Mouse (Mus musculus) right cerebral cortex, adult 18-20 months (tissue): Measurements from ENCODE around the gene Cebpb.
A peak's percentile ranks its signal among the peaks of the same experiment; 100 is the strongest.
"Not testable (repeated sequence)": the region's sequence is repeated elsewhere in the genome, so short reads cannot be mapped to it uniquely, and the experiment has no call there.

Experiments used
- DNase-seq: peaks from one replicate; pipeline ENCODE4 v3.0.0; 2022; ENCODE audit warnings: mixed read lengths

Cebpb gene

DNA sequence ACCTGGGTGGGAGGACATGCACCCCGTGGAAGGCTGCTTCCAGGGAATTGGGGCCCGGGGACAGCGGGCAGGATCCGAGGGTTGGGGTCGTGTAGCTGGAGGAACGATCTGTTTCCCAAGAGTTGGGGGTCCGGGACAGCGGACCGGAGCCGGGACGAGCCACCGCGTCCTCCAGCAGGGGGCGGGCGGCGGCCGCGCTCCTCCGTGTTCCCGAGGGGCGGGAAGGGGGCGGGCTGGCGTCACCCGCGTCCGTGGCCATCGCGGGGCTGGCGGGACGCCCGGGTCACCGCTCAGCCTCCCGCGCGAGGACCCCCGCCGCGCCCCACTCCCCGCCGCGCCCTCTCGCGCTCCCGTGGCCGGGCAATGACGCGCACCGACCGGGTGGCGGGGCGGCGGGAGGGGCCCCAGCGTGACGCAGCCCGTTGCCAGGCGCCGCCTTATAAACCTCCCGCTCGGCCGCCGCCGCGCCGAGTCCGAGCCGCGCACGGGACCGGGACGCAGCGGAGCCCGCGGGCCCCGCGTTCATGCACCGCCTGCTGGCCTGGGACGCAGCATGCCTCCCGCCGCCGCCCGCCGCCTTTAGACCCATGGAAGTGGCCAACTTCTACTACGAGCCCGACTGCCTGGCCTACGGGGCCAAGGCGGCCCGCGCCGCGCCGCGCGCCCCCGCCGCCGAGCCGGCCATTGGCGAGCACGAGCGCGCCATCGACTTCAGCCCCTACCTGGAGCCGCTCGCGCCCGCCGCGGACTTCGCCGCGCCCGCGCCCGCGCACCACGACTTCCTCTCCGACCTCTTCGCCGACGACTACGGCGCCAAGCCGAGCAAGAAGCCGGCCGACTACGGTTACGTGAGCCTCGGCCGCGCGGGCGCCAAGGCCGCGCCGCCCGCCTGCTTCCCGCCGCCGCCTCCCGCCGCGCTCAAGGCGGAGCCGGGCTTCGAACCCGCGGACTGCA lies at the start of gene Cebpb:
Cebpb (plus strand) TSS at position 418 of the 954 bp plus-strand sequence.
- peak; percentile 82 for DNase-seq

DNA sequence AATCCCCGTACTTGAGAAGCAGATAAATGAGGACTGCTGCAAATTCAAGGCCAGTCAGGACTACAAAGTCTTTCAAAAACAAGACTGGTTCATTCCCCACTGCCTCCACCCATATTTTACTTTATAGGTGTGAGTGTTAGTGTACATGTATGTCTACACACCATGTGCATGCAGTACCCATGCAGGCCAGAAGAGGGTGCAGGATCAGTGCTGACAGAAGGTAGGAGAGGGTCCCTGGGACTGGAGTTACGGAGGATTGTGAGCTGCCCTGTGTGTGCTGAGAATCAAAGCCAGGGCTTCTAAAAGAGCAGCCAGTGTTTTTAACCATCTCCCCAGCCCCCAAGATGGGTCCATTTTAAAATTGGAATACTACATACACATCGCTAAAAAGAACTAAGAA lies 48.4 kb upstream of the Cebpb start:
- no peak for DNase-seq

DNA sequence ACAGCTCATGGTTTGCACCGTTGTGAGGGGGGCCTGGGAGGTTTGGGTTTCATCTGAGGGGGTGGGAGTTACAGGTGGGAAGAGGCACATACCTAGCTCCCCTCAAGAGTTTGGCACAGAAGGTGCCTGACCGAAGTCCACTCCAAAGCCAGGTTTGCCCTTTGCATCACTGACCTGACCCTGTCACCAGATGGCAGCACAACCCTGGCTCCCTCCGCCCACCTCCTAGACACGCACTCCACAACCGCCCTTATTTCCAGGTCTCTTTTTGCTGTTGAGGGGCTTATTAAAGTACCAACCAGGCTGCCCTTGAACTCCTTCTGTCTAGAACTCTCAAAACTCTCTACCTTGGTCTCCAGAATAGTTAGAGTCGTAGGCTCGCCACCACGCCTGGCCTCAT lies 47.4 kb upstream of the Cebpb start:
- no peak for DNase-seq

DNA sequence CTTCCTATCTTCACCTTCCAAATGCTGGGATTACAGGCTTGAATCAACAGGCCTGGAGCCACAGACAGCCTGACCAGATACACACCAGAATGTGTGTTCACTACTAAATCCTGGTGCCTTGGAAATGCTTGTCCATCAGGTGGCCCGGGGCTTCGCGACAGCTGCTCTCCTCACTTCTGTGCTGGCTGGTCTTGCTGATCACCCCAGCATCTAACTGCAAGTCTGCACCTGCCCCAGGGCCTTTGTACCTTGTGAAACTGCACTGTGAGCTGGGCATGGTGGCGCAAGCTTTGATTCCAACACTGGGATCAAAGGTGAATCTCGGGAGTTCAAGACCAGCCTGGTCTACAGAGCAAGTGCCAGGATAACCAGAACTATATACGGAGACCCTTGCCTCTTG lies 46.6 kb upstream of the Cebpb start:
- no peak for DNase-seq

DNA sequence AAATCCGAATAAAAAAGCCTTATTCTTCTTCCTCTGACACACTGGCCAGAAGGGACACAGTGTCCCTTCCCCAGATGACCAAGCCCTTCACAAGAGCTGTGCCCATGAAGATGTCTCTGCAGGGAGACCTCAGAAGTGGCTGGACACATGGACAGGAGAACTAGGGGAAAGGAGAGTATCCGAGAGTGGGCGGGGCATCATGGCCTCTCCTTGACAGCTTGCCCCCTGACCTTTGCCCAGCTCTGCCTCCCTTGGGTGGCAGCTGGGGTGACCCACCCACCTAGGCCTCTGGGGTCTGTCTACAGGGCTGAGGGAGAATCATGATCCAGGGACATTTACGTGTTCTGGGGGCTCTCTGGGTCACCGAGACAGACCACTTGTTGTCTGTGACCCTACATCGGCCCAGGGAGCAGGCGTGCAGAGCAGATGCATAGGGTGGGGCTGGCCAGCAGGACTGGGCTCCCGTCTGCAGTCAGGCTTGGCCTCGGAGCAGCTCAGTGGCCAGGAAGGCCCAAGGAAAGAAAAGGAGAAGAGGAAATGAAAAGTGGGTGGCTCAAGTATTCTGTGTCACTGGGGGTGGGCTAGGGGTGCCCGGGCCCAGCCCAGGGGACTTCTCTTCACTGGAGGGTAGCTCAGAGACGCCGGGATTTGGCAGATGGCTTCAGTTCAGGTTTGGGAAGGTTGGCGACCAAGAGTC lies 45.2 kb upstream of the Cebpb start:
- DNase-seq: not testable (repeated sequence)

DNA sequence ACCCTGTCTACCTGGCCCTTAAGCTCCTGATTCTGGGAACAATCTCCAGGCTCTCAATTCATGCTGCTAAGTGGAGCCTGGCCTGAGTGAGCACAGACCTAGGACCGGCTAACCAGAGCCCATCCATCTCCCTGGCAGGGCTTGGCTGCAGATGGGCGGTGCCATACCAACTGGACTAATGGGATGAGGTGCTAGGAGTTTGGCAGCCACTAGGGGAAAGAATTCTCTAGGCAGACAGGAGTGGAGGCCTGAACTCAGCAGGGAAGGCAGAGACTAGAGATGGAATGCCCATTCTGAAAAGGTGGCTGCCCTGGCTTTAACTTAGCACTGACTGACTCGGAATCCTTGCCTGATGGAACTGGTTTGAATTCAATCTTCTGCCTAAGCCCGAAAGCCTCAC lies 42.3 kb upstream of the Cebpb start:
- DNase-seq: no peak

DNA sequence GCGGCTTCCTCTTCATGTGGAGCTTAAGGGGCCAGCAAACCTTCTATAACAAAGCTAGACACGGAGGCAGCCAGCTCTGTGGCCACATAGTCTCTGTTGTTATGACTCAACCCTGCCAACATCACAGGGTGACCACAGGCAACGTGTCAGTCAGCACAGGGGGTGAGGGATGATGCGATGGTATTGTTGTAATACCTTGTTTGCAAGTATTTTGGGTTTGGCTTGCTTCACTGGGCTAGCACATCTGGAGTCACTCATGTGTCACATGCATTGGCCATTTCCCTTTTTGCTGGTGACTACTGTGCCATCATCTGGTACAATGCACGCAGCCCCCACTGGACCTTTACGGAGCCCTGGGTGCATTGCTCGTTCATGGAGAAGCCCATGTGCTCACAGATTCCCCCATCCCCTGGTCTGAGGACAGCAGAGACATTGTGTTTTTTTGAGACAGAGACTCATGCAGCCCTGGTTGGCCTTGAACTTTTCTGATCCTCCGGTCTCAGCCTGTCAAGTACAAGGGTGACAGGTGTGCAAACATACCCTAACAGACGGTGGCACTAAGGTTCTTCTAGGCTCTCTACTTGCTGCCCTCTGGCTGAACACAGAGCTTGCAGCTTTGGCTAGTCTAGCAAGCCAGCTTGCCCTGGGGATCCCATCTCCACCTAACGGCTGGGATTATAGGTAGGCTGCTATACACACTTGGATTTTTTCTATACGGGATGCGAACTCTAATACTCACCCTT lies 39.3 kb upstream of the Cebpb start:
- no peak for DNase-seq

DNA sequence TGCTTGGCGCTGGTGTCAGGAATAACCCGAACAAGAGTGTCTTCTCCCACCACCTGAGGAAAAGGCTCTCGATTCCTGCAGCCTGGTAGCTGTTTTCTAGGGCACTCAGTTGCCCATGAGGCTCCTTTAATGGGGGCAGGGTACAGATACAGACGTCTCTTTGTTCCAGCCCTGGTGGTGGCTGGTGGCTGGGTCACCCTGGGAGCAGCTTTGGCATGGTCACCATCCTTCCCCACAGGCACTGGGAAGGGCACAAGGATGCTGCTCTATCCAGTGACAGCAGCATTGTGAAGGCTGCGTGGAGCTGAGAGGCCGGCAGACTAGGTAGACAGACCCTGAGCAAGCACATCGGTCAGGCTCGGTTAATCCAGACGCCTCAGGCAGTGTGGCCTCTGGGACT lies 37.1 kb upstream of the Cebpb start:
- peak; percentile 52 for DNase-seq

DNA sequence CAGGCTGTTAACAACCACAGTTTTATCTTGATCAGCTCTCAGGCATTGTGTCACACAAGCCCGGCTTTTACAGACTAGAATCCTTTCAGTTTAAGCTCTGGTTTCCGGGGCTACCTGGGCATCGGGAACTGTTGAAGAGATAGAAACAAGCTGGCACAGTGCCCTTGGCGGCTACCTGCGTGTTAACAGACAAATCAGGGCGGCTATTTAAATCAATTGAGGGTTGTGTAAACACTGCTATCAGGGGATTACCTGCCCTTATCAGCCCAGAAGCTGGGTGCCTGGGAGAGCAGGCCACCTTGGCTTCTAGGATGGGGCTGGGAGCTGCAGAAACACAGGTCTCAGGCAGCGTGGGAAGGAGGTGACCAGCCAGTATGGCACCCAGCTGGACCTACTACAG lies 36.0 kb upstream of the Cebpb start:
- no peak for DNase-seq

DNA sequence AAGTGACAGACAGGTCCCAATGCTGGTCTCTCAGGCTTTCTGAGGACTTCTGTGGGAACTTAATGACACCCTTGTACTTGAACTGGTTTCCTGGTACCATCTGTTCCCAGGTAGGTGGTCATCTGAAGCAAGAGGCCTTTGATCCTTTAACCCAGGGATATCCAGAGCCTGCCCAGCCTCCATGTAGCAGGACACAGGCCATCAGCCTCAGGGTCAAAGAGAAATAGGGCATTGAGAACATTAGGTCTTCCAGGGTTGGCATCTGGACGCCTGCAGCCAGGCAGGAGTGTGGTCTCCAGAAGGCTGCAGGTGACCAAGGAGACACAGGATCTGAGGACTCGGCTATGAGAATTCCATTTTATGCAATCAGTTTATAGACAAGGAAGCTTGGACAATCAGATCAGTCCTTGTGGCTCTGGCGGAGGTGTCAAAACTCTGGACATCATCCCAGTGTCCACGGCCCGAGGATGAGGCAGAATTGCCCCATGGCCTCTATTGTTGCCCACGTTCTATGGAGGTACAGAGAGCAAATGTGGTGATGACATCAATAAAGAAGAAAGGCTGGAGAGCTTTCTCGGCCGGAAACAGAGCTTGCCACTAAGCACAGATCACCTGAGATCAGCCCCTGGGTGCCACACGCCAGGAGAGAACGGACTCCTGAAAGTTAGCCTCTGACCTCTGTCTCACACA lies 33.7 kb upstream of the Cebpb start:
- DNase-seq: no peak

DNA sequence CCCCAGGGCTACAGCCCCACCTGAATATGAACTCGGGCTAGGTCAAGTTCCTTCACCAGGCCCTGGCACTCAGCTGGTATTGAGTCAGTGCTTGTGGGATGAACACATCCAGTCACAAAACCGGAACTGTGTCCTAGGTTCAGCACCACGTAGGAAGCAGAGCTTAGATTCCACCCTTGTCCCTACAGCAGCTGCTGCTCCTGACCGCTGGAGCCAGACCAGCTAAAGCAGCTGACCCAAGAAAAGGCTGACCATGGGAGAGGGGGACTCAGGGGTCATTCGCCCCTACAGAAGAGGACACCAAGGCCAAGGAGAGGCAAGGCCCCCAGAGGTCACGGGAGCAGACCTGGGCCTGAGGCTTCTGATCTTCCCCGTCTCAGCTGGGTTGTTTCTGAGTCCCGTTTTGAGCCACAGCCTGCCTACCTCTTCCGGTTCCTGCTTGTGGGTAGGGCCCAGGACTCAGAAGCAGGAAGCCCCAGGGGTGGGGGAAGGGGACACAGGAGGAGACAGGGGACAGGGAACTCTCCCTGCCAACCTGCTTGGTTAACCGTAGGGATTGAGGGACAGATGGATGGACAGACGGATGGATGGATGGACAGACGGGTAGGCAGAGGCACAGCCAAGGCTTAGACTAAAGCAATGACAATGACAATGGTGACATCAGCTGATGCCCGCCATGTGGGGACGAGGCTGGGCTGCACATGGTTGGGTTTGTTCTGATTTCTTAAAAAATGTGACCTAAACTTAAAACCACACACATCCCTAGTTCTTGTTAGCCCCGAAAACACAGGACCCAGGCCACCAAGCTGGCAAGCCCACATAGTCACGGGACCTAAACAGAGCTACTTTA lies 31.9 kb upstream of the Cebpb start:
- no peak for DNase-seq

DNA sequence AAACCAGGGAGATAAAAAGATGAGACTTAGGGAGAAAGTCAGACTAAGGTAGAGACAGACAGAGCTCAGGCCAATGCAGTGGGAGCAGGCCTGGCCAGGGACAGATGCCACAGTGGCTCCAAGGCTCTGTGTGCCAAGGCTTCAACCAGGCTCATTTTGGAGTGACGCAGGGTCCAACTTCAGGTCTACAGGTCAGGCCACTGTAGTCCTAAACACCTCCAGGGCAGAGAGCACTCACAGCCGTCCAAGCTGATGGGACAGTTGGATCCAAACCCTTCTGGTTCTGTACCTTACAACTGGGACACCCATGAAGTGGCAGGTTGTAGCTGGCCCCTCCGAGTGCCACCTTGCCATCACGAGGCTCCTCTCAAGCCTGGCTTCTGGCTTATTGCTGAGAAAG lies 30.7 kb upstream of the Cebpb start:
- DNase-seq: no peak

DNA sequence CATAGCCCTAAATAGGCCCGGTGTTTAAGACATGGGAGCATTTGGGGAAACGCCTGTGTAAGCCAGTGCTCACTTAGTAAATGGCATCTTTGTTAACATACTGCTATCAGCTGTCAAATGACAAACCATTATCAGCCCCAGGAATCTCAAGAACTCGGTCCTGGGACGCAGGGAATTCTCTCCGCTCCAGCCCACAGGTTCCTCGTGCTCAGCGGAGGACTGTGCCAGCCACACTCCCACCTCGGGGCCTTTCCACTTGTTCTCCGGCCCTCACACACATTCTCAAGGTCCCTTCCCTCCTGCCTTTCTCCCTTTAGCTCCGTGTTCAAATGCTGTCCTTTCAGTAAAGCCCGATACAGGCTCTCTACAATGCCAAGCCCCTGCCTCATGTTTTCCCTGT lies 30.0 kb upstream of the Cebpb start:
- no peak for DNase-seq

DNA sequence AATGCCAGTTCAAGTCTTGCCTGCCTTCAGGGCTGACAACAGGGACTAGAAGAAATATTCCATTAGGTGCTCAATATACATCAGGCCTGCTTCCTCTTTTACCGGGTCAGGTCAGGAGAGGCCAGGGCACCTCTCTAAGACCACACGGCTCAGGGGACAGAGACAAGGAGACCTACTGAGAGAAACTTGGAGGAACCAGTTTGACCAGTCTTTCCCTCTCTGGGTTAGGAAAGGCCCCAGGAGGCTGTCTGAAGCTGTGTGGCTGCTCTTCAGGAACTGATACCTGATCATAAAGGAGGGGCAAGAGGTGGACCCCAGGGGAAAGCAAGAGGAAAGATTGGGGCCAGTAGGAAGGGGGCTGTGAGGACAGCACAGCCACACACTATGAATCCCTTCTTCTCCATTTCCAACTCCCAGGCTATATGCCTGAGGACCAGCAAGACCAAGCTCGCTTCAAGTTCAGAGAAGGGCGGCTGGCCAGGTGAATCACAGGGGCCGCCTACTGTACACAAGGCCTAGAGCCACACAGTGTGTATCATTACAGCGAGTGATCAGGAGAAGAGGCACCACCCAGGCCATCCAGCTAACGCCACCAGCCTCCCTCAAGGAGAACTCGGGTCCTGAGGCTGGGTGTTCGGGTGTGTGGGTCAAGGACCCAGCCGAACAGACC lies 29.4 kb upstream of the Cebpb start:
- DNase-seq: no peak

DNA sequence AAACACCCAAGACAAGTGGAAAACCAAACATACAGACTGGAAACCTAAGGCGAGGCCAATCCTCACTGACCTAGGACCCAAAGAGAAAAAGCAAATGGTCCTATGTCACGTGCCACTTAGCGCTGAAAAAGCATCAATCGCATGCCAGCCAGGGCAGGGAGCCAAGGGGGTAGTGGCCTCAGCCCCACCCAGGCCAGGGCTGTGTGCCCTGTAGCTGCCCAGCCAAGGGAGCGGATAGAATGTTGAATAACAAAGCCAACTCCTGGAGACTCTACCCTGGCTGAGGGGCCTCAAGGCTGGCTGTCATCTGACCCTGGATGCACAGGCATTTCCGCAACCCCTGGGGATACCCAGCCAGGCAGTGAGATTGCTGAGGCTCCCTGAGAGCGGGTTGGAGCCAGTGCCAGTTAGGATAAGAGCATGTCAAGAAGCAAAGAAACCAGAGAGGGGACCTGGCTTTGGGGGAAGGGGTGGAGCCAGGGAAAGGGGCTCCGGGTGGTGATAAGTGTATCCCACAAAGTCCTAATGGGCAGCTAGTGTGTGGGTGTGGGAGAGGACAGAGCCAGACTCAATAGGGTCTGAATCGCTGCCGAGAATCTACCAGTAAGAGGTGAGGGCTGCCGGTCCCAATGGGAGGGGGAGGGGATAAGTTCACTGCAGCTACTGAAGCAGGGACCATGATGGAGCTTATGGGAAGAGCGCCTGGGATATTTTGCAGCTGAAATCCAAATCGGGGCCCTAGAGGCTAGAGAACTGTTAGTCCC lies 28.7 kb upstream of the Cebpb start:
- peak; percentile 60 for DNase-seq

DNA sequence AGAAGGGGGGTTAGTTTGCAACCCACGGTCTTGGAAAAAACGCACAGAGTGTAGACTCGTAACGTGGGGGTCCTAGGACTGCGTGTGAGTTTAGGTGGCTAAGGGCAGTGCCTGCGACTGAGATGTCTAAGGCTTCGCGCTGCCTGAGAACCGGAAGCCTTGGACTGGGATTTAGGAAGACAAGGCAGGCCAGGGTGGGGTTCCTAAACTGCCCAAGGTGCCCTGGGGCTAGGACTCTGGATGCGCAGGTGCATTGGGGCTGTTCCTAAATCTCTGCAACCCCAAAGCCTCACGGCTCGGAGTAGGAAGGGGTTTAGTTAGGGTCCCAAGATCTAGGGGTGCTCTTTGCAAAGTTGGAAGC lies 28.1 kb upstream of the Cebpb start:
- DNase-seq: no peak

DNA sequence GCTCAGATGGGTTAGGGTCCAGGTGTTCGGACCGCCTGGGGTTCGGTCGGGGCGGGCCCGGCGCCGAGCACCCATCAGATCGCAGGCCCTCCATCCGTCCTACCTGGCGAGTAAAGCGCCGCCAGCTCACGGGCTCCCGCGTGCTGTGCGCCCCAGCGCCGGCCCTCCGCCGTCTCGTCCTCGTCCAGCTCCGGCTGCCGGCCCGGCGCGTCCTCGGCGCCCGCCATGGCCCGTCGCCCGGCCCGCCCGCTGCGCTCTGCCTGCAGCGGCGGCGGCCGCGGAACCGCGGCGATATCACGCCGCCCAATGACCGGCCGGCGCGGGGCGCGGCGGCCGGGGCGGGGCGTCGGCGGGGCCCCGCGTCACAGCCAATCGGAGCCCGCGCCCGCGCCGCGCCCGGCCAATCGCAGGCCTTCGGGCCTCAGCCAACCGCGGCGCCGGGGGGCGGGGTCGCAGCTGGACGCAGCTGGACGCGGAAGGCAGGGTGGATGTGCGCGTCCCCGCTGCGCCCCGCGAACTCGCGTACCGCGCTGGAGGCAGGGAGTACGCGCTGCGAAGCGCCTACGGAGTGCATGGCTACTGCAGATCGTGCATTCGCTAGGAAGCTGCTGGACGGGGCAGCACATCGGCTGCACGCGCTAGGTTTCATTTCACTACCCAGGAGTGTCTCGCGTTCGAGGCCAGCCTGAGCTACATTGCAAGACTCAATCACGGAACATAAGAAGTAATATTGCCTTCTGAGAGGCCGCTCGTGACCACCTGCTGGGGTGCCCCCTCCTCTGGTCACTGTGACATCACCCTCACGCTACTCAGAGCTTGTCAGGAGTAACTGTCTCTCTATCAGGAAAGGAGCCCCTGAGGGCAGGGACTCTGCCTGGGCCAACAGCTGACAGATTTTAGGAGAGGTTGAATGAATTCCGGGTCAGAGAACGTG lies 27.2 kb upstream of the Cebpb start, which contains the start of gene Gm20431:
Gm20431 (minus strand) TSS at position 227 of the 934 bp plus-strand sequence.
- DNase-seq: peak; percentile 97

DNA sequence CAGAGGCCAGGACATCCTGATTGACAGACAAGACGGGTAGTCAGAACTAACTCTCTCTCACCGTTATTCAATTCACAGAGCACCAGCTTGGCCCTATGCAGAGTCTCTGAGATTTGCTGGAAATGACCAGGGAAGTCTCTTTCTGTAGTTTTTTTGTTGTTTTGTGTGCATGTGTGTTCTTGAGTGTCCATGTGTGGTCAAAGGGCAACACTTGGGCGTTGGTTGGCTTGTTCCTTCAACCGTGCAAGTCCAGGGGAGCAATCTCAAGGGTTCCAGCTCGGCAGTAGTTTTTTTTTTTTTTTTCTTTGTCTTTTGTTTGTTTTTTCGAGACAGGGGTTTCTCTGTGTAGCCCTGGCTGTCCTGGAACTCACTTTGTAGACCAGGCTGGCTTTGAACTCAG lies 26.0 kb upstream of the Cebpb start:
- no peak for DNase-seq

DNA sequence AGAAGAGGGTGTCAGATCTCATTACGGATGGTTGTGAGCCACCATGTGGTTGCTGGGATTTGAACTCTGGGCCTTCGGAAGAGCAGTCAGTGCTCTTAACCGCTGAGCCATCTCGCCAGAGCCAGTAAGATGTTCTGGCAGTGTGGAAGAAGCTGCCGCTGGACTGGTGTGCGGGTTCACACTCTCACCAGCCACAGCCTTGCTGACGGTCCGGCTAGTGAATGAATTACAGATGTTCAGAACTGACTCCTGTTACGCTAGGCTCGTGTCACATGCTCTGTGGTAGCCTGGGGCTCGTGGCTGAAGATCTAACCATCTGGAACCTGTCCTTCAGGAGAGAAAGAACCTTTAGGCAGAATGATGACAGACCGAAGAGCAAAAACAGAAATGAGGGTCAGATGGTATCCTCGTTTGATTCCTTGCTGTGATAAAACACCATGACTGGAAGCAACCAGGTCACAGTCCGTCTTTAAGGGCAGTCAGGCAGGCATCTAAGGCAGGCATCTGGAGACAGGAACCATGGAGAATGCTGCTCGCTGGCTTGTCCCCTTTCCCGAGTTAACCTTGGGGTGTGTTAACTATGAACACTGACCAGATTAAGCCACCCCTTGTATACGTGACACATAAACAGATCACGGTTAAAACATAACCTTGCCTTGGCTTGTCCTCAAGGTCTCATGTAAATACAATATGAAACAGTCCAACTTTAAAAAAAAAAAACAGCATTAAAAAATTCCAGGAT lies 22.6 kb upstream of the Cebpb start:
- no peak for DNase-seq
